Mouse (Mus musculus): ENCODE measurements around the gene H2al2a.

GRCm38 (mm10) chr2:17972843-17973242 lies 23.9 kb downstream of the H2al2a start:
- TF ChIP-seq FLI1 (IDR thresholded peaks at IDR 0.05; ENCODE audit: low read length) (no peak), GATA1 (IDR thresholded peaks at IDR 0.05; ENCODE audit: borderline replicate concordance, low read length) (no peak)
